Mouse (Mus musculus) forebrain, postnatal 0 days (tissue): ENCODE measurements at regions not wholly inside any gene's neighbourhood (a gene's known extent, or its start where the extent isn't known, plus 50 kb on each side); places are given as distances from the start of the nearest gene placed in this dataset.
A peak's percentile ranks its signal among the peaks of the same experiment; 100 is the strongest.

Experiments
- ATAC-seq: fragments of 200-750 bp; cut with Nextera tagmentation; 2 replicates; pipeline ENCODE4 v1.8.0; 2017; ENCODE audit warnings: mild to moderate bottlenecking, moderate library complexity
- DNase-seq: peaks from one replicate; pipeline ENCODE4 v3.0.0-alpha.2; 2015
- H3K27ac ChIP-seq: fragments of 300-500 bp; sonication (generic); 2 replicates; pipeline ENCODE4 v1.5.1; 2014; ENCODE audit warnings: low read depth, mild to moderate bottlenecking, antibody characterized with exemption, low read length, moderate library complexity, mixed read lengths
- H3K27me3 ChIP-seq: fragments of 300-500 bp; sonication (generic); 2 replicates; pipeline ENCODE4 v1.6.1; 2014; ENCODE audit warnings: mild to moderate bottlenecking, low read length, mixed read lengths; ENCODE audit not compliant: insufficient read depth
- H3K36me3 ChIP-seq: fragments of 300-500 bp; sonication (generic); 2 replicates; pipeline ENCODE4 v1.6.1; 2014; ENCODE audit warnings: mild to moderate bottlenecking, moderate library complexity; ENCODE audit not compliant: insufficient read depth
- H3K4me1 ChIP-seq: fragments of 300-500 bp; sonication (generic); 2 replicates; pipeline ENCODE4 v1.6.1; 2014; ENCODE audit warnings: antibody characterized with exemption; ENCODE audit not compliant: insufficient read depth
- H3K4me2 ChIP-seq: fragments of 300-500 bp; sonication (generic); 2 replicates; pipeline ENCODE4 v1.6.1; 2014; ENCODE audit warnings: low read depth, mild to moderate bottlenecking, moderate library complexity
- H3K4me3 ChIP-seq: fragments of 300-500 bp; sonication (generic); 2 replicates; pipeline ENCODE4 v1.5.1; 2014; ENCODE audit warnings: low read depth, low read length, mixed read lengths
- H3K9ac ChIP-seq: fragments of 300-500 bp; sonication (generic); 2 replicates; pipeline ENCODE4 v1.6.1; 2014; ENCODE audit warnings: mild to moderate bottlenecking
- H3K9me3 ChIP-seq: fragments of 300-500 bp; sonication (generic); 2 replicates; pipeline ENCODE4 v1.6.1; 2016; ENCODE audit warnings: low read length
- CTCF ChIP-seq: sonication (generic); IDR thresholded peaks from 2 replicates; pipeline ENCODE4 v1.5.1; 2016; ENCODE audit warnings: antibody characterized with exemption, control low read depth, low read depth
- WGBS: fragments of 180-500 bp; shearing (Covaris S2); extraction: QIAGEN DNeasy Blood & Tissue Kit; methylation state at CpG from one replicate; pipeline ENCODE4 v1.1.7; 2014; 5-methylcytosine and 5-hydroxymethylcytosine counted together

GRCm38 (mm10) chr4:45727474-45727873, 71.3 kb upstream of the Aldh1b1 start:
- H3K4me3 ChIP-seq, result no peak overlapping the region
- no peaks in the 10 kb centered on the region for H3K36me3 ChIP-seq
- H3K4me2 ChIP-seq, result no peak overlapping the region
- H3K27ac ChIP-seq, result no peak overlapping the region
- no peak for ATAC-seq
- H3K4me1 ChIP-seq, result peaks cover 11% of the 10 kb centered on the region; the same call in 1 of the 2 replicates
- no peaks in the 10 kb centered on the region for H3K9me3 ChIP-seq
- WGBS, result 28% methylated on average over 9 of the region's 9 CpGs
- H3K27me3 ChIP-seq, result no peaks in the 10 kb centered on the region
- no peak overlapping the region for H3K9ac ChIP-seq
- no peak for TF ChIP-seq CTCF
- DNase-seq, result no peak

- 91% methylated on average over 5 of the region's 5 CpGs for WGBS
- Histone ChIP-seq H3K4me3 (no peak overlapping the region), H3K4me1 (peaks cover 11% of the 10 kb centered on the region; the same call in 1 of the 2 replicates), H3K27ac (no peak overlapping the region), H3K4me2 (no peak overlapping the region), H3K9me3 (no peaks in the 10 kb centered on the region), H3K9ac (no peak overlapping the region), H3K36me3 (no peaks in the 10 kb centered on the region), H3K27me3 (no peaks in the 10 kb centered on the region)
- no peak for DNase-seq
- no peak for TF ChIP-seq CTCF
- no peak for ATAC-seq
These were observed 72.0 kb upstream of the Aldh1b1 start for GRCm38 (mm10) chr4:45726783-45727182.

GRCm38 (mm10) chr4:45725055-45725910, 73.5 kb upstream of the Aldh1b1 start:
- WGBS, result 77% methylated on average over 16 of the region's 16 CpGs
- ATAC-seq (no peak), DNase-seq (no peak)
- TF ChIP-seq CTCF, result no peak
- Histone ChIP-seq H3K4me3 (no peak overlapping the region), H3K27ac (no peak overlapping the region), H3K9ac (no peak overlapping the region), H3K4me1 (peaks cover 4% of the 10 kb centered on the region; the same call in 1 of the 2 replicates), H3K4me2 (no peak overlapping the region), H3K27me3 (no peaks in the 10 kb centered on the region), H3K36me3 (no peaks in the 10 kb centered on the region), H3K9me3 (no peaks in the 10 kb centered on the region)

- DNase-seq (no peak), ATAC-seq (no peak)
- no peak overlapping the region for H3K9ac ChIP-seq
- no peaks in the 10 kb centered on the region for H3K9me3 ChIP-seq
- WGBS, result 34% methylated on average over 5 of the region's 5 CpGs
- no peak overlapping the region for H3K27ac ChIP-seq
- H3K4me1 ChIP-seq, result peaks cover 7% of the 10 kb centered on the region
- H3K27me3 ChIP-seq, result no peaks in the 10 kb centered on the region
- no peaks in the 10 kb centered on the region for H3K36me3 ChIP-seq
- no peak for TF ChIP-seq CTCF
- H3K4me3 ChIP-seq, result no peak overlapping the region
- H3K4me2 ChIP-seq, result no peak overlapping the region
These were observed 78.5 kb upstream of the Aldh1b1 start for GRCm38 (mm10) chr4:45720352-45720751.

GRCm38 (mm10) chr4:45719564-45719963, 79.3 kb upstream of the Aldh1b1 start:
- Histone ChIP-seq H3K4me1 (peaks cover 2% of the 10 kb centered on the region; the same call in 1 of the 2 replicates), H3K9ac (no peak overlapping the region), H3K36me3 (no peaks in the 10 kb centered on the region), H3K4me2 (no peak overlapping the region), H3K9me3 (no peaks in the 10 kb centered on the region), H3K27ac (no peak overlapping the region), H3K27me3 (no peaks in the 10 kb centered on the region), H3K4me3 (no peak overlapping the region)
- ATAC-seq, result no peak; the same call in 1 of the 2 replicates
- TF ChIP-seq CTCF, result no peak
- no peak for DNase-seq
- 42% methylated on average over 3 of the region's 3 CpGs for WGBS

- DNase-seq (no peak), ATAC-seq (no peak)
- H3K27me3 ChIP-seq, result no peaks in the 10 kb centered on the region
- H3K9me3 ChIP-seq, result no peaks in the 10 kb centered on the region
- no peaks in the 10 kb centered on the region for H3K36me3 ChIP-seq
- no peak overlapping the region for H3K4me3 ChIP-seq
- no peak overlapping the region for H3K9ac ChIP-seq
- H3K4me1 ChIP-seq, result peaks cover 13% of the 10 kb centered on the region; the same call in 1 of the 2 replicates
- 84% methylated on average over 1 of the region's 1 CpGs for WGBS
- no peak for TF ChIP-seq CTCF
- H3K27ac ChIP-seq, result no peak overlapping the region
- H3K4me2 ChIP-seq, result no peak overlapping the region
These were observed 82.9 kb upstream of the Aldh1b1 start for GRCm38 (mm10) chr4:45715878-45716277.

GRCm38 (mm10) chr4:45713837-45714508, 84.8 kb upstream of the Aldh1b1 start:
- no peak for TF ChIP-seq CTCF
- no peak overlapping the region for H3K27ac ChIP-seq
- peak; percentile 73 for DNase-seq
- no peaks in the 10 kb centered on the region for H3K36me3 ChIP-seq
- WGBS, result 6% methylated on average over 10 of the region's 10 CpGs
- no peak overlapping the region for H3K9ac ChIP-seq
- no peaks in the 10 kb centered on the region for H3K27me3 ChIP-seq
- peak; percentile 95 for ATAC-seq
- 0 out of 2 replicates have a peak, but pooled peaks cover 10% of the 10 kb centered on the region for H3K4me1 ChIP-seq
- H3K4me2 ChIP-seq, result no peak overlapping the region
- H3K4me3 ChIP-seq, result no peak overlapping the region
- no peaks in the 10 kb centered on the region for H3K9me3 ChIP-seq
